Mouse (Mus musculus) B cell, adult 2 months (primary cell): Measurements from ENCODE around the gene Slc25a18.
A peak's percentile ranks its signal among the peaks of the same experiment; 100 is the strongest.

Experiments used
- DNase-seq, 2 experiments: peaks; one replicate each; pipeline ENCODE4 v3.0.0; 2022

The Slc25a18 gene

DNA sequence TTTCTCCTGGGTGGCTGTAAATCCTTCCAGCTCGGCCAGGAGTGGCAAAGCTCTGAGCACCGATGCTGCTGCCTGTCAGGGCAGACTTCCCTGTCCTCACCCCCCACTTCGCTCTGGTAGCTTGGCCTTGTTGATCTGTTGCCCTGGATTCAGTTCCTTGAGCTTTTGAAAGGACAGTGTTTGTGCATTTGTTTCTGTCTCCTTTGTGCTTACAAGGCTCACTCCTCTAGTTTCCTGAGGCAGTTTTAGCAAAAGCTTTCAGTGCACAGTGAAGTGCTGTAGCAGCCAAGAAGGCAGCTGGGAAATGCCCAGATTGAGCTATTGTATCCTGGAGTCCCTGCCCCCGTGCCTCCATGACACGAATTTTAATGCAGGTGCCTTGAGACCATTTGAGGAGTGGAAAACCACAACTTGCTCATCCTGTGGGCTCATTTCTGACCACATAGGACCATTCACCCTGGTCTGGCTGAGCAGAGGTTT, at the start of gene Slc25a18:
Gene Slc25a18, plus strand, starts transcription at position 430 of the 480 bp plus-strand sequence.
- DNase-seq, result no peak

DNA sequence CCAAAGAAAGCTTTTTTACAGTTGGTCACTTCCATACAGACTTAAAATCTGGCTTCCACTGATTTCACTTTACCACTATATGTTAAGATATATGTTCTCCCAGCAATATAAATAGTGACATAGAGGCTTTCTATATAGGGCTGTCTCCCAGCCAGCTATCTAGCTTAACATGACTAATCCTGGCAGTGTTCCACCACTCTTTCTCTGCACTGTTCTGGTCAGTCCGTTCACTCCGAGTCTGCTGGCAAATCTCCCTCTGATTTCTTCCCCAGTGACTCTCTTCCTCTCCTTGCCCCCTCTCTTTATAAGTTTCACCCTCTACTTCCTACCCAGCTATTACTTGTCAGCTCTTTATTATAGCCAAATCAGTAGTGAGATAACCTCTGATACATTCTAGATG, 47.4 kb upstream of the Slc25a18 start:
- DNase-seq, result no peak

DNA sequence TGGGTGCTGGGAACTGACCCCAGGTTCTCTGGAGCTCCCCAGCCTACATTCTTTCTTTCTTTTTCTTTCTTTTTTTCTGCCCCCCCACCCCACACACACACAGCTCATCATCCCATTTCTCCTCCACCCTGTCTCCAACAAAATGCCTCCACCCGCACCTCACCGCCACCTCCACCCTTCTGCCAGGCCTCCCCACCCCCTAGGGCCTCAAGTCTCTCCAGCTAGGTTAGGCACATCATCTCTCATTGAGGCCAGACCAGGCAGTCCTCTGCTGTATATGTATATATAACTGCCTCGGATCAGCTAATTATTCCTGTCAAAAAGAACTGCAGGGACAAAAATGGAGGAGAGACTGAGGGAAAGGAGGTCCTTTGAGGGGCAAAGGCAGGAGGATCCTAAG, 37.4 kb upstream of the Slc25a18 start:
- no peak for DNase-seq

DNA sequence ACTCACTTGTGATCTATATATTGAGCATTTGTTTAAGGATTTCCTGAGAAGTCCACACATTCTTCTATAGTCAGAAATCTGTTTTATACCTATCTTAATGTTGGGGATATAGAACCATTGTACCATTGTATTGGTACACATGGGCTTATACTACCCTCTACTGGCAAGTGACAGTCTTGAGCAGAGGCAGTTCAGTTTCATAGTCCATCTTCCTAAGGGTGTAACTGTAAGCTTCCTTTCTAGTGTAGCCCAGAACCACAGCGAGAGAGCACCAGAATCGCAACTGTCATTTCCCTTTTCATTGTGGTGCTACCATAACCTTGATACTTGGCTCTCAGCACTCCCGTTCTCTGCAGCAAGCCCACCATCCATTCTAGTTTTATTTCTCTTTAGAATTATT, 36.8 kb upstream of the Slc25a18 start:
- DNase-seq, result peak; percentile 42 to 48

DNA sequence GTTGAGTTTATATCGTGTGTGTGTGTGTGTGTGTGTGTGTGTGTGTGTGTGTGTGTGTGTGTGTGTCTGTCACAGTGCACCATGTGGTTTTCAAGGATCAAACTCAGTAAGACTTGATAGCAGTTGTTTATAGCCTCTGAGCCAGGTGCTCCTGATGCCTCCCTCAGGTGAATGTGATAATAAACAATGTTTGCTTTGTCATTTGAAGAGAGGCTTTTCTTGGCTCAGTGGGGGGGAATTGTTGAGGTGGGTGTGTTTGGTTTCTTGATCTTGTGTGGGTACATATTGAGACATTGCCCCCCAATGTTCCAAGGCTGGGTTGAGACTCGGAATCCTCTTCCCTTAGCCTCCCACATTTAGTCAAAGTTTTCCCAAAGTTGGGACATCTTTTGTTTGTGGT, 30.2 kb upstream of the Slc25a18 start:
- DNase-seq, result no peak

DNA sequence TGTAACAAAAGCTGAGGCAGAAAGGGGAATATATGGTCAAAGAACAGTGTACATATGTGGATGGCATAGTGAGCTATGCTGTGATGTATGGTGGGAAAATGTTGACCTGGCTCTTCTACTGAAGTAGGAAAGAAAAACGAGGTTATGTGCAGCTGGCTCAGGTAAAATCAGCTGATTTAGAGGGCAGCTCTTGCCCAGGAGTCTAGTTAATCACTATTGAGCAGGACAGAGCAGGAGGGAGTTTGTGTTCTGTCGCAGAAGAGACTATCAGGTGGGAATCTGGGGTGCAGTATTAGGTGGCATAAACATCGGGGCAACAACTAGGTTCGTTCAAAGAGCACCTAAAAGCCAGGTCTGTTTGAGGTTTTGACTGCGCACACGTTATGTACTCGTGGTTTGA, 29.1 kb upstream of the Slc25a18 start:
- no peak for DNase-seq

DNA sequence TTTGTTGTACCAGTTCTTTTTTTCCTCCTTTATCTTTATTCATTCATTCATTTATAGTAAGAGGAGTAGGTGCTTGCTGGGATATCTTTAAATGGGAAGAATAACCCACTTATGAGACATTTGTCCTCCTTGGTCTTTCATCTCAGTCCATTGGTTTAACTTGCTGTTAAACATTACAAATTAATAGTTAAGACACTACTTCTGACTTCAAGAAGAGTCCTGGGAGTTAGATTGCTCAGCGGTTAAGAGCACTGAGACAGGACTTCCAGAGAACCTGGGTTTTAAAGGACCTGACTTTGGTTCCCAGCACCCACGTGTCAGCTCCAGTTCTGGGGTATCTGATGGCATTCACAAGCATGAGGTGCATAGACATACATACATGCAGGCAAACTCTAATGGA, 27.0 kb upstream of the Slc25a18 start:
- no peak for DNase-seq

DNA sequence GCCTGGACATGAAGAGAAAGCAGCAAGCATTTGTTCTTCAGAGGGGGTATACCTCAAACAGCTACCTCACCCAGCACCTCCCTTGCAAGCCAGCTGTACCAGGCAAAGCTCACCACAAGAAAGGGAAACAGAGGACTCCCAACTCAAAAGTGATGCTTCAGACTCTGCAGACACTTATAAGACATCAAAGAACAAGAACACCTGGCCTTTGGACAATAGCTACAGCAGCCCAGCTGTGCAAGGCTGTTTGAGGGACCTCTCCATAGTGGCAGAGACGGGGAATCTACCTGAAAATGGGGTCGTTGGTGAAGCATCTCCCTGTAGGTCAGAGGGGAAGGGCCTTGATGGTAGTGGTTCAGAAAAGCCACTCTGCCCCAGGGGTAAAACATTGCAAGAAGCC, 12.2 kb upstream of the Slc25a18 start:
- DNase-seq, result no peak

DNA sequence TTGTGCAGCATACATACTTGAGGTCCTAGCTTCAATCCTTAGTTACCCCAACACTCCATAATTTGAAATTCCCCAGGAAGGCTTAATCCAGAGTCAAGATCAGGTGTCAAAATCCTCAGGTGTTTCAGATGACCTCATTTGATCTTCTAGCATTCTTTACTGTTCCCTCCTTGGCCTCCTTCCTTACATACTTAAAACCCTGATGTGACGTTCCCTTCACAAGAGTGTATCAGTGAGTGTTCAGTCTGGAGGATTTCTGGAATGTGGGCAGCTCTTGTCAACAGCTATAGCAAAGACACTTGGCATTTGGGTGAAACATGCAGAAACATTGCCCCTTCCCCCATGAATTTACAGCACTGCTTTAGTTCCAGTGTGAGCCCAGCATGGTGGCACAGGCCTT, 3.4 kb upstream of the Slc25a18 start:
- no peak for DNase-seq

DNA sequence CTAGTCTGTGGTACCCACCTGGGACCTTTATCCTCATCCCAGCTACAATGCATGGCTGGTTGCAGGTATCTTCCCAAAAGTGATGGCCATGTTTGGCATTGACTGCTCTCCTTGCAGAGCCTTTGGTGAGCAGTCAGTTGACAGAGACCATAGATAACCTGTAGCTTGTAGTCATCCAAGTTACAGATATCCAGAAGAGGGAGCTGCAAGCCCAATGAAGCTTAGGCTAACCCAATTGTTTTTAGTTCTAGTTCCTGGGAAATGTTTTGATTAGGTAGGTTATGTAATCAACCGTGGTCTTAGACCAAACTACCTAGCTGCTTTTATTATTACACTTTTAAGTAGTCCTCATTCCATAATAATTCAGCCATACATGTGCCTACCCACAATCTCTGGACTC, 2.0 kb upstream of the Slc25a18 start:
- DNase-seq, result no peak

DNA sequence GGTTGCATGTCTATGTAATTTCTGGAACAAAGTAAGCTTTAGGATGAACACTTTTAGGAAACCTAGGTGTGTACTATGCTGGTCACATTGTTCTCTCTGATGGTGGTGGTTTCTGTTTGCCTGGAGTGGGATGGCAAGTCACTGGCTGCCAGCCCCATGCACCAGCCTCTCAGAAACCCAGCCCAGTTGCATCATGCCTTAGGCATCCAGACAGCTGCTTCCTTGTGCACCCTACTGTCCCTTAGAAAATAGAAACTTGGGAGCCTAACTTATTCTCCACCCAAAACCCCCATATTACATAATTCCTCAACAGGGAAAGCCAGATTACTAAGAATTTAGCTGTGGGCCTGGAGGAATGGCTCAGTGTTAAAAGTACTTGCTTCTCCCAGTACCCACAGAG, 1.4 kb upstream of the Slc25a18 start:
- no peak for DNase-seq

DNA sequence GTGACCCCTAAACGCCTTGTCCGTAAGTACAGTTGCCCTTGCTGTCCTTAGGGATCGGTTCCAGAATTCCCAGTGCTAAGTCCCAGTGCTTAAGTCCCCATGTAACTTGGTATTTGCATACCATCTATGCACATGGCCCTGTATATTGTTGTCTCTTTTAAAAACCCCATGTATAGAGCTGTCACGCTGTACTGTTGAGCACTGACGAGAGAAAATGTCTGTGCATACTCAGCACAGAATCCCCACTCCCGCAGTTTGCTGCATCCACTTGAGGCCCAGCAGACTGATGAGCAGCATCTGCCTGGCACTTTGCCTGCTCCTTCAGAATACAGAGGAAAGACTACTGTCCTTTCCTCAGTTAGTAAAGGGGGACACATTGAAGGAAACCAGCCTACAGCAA, 385 bp downstream of the Slc25a18 start:
- no peak for DNase-seq

DNA sequence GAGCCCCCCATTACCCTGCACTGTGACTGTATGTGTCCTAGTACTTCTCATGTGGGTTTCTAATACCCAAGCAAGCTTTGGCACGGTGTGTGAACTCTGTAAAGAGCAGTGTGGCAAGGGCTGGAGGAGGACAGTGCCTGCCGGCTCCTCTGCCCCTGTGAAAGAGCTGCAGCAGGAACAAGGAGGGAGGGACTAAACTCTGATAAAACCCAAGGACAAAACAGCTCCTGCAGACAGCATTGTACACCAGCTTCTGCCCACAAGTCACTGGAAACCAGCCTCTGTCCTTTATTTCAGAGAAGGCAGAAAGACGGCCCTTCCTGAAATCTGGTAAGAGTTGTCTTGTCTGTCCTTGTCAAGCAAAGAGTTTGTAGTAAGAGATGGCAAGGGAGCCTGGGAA, 2.9 kb downstream of the Slc25a18 start:
- no peak for DNase-seq

DNA sequence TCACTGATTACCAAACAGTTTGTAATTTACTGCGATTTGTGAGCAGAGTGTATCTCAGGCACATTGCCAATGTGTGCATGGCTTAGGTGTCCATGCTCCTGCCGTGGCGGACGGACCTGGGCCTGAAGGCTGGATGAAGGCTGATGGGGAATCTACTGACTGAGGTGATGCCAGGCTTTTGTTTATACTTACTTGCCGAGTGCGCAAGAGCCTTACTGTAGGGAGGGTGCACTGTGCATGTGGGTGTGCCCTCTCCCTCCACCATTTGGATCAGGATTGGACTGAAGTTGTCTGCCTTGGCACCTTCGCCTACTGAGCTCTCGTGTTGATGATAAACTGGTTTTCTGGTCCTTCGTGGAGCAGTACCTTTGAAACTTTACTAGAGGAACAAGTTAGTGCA, 4.2 kb downstream of the Slc25a18 start:
- DNase-seq, result no peak

DNA sequence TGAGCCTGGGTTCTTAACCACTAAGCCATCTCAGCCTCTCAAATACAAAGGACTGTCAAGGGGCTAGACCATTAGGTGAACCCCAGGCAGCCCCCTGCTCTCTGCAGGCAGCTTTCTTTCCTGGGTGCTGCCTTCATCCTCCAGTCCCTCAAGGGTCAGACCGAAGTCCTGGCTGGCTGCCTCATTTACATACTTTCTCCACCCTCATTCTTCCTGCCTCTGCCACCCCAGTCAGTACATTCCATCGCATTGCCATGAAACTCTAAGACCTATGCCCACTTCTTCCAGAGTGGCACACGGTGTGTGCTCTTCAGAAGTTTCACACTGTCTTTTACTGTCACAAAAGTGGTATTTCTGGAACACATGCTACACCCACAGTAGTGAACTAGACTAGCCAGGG, 4.8 kb downstream of the Slc25a18 start:
- no peak for DNase-seq

DNA sequence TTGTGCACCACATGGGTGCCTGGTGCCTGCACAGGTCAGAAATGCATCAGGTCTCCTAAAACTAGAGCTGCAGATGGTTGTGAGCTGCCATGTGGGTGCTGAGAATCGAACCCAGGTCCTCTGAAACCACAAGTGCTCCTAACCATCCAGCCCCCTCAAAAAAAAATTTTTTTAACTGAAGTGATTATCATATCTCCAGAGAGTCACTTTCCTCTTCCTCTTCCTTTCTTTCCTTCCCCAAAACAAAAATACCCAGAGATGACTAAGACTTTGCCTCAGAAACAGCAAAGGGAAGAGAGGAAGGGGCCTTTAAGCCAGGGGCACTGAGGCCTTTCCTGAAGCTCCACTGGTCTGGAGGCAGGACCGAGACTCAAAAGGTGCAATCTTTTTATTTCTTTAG, 9.6 kb downstream of the Slc25a18 start:
- no peak for DNase-seq

DNA sequence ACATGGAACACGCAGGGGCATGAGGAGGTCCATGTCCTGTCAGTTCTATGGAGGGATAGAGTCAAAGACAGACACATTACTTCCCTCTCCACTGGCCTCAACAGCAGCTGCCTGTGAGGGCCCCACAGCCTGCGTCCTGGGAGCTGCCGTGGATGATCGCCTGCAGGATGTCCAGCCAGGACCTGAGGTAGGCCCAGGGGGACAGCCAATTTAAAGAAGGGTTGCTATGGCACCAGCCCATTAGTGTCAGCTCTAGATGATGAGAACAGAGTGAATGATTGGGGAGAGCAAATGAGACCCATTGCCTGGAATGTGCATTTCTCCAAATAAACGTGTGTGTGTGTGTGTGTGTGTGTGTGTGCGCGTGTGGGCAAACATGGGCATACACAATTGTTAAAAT, 11.0 kb downstream of the Slc25a18 start:
- DNase-seq, result no peak

DNA sequence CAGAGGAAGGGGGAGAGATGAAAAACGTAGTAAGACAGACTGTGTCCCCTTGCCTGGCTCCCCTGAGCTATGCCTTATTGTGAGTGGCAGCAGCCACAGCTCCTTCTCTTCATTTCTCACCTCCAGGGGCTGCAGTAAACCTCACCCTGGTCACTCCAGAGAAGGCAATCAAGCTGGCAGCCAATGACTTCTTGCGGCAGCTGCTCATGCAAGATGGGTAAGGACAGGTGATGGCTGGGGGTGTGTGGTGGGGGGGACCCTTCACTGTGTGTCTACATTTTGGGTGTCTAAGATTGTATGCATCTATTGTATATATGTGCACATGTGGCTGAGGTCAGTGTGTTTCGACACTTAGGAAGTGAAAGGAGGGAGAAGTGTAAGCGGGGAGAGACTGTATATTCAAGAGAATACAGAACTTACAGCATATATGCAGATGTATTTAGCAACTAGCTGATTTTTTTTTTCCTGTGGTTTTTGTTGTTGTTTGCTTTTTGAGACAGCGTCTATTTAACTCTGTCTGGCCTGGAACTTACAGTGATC, 14.8 kb downstream of the Slc25a18 start:
- DNase-seq, result no peak

DNA sequence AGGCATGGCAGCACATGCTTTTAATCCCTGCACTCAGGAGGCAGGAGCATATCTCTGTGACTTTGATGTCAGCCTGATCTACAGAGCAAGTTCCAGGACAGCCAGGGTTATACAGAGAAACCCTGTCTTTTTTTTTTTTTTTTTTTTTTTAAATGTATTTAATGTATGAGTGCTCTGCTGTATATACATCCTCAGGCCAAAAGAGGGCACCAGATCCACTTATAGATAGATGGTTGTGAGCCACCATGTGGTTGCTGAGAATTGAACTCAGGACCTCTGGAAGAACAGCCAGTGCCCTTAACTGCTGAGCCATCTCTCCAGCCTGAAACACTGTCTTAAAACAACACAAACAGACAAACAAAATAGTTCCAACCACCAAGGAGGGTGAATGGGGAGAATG, 15.5 kb downstream of the Slc25a18 start:
- DNase-seq, result peak; percentile 23 to 27

DNA sequence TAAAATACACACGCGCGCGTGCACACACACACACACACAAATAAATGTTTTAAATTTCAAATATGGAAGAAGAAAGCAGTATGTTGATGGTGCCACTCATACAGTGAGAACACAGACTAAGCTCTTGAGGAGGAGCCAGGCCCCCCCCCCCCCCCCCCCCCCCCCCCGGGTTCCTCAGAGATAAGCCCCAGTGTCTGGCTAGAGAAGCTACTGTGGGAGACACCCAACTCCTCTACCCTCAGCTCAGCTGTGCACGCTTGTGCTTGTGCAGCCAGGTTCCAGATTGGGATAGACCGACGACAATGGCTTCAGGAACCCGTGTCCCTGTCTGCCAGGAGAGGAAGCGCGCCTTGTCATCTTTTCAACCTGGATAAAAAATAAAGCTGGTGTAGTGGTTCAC, 16.8 kb downstream of the Slc25a18 start:
- no peak for DNase-seq

DNA sequence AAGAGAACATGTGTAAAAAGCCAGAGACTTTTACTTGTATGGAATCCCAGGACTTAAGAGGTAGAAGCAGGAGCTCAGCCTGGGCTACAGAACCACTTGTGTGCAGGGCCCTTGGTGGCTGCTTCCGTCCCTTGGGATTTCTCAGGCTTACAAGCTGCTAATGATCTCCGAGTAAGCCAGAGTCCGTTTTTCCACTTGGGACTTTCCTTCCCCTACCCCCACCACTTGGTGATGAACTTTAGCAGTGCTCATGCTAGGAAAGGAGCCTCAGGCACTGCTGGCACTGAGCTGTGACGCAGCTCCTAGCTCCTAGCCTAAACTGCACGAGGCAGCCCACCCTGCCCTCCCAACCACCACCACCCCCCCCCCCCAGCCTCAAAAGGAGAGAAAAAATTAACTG, 17.3 kb downstream of the Slc25a18 start:
- no peak for DNase-seq

DNA sequence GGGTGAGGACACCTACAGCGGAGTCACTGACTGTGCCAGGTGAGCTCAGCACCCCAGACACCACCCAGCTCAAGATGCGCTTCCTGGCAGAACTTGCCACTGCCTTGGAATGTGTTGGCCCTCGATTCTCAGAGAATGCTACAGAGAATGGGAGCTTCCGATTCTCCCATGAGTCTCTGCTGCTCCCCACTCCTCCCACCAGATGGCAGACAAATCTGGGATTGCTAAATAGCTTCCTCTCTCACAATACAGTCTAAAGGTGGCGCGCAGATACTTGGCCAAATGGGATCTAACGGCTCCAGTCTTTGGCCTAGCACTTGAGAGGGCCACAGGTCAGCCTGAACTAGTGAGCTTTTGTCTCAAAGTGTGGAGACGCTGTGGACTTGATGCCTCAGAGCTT, 19.6 kb downstream of the Slc25a18 start:
- no peak for DNase-seq

DNA sequence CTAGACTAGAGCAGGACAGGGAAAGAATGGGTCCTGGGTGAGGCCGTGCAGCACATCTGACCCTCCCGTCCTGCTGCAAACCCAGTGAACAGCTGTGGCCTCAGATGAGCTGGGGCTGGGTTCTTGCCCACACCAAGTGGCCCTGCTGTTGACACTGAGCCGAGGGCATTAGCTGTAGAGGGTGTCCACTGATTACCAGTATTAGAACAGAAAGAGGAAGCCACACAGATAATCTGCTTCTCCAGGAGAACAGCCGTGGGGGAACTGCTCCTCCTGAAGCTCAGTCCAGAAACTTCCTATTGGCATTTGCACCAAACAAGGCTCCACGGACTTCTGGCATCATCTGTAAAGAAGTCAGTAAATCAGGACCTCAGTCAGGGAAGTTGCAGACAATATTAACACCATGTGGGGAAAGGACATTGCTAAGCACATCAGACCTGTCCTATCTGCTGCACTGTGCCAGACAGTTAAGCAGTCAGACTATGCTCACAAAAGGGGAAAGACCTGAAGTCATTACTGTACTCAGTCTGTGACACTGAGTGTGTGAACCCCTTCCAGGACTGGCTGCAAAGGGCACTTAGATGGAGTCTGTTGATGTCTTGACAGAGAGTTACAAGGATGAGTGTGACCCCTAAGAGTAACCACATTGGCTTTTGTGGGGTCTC, 22.2 kb downstream of the Slc25a18 start:
- no peak for DNase-seq

DNA sequence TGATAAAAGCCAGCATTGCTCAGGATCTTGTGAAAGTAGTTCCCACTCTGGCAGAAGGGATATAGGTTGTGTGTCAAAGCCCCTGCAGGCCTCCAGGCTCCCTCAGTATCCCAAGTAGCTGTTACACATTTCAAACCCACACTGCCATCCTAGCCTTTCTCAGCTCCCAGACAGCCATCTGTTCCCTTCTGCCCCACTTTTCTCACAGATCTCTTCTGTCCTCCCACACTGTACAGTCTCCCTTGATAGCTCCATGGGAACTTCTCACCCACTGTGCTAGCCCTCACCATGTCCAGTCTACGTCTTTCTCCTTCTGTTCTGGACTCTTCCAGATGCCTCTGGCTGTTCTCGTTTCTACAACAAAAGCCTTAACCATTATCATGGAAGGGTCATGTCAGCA, 22.7 kb downstream of the Slc25a18 start:
- no peak for DNase-seq

DNA sequence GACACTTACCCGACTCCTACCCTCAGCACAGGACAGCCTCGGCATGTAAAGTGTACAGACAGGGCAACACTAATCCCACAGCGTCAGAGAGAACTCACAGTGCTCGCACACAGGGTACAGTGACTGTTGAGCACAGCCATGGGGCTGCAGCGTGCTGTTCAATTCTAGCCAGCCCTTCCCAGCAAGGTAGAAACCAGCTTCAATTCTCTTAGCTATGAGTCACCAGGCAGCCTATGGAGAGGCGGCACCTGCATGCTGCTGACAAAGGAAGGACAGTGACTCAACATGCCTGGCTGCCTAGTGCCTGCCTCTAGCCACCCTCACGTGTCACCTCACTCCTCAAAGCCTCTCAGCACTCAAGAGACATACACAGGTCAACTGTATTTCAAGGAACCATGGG, 24.6 kb downstream of the Slc25a18 start:
- DNase-seq, result no peak
